Mouse (Mus musculus) urinary bladder, postnatal 25 days (tissue): Measurements from ENCODE around the gene 9330161L09Rik.

Experiments used
- DNase-seq: peaks from one replicate; pipeline ENCODE4 v3.0.0; 2022; ENCODE audit warnings: low spot score

Gene 9330161L09Rik

DNA sequence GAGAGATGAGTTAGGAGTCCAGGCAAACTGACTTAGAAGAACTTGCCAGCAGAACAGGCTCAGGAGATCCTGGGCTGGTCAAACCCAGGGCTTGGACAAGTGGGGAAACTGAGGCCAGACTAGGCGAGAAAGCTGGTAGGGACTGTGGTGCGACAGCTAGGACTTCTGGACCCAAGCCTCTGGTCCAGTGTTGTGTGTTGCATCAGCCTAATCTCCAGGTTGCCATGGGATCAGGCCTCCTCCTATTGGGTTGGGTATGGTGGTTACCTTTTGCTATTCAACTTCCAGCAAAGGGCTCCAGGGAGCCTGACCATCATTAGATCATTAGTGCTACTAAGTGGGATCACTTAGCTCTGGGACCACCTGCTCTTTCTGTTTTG lies 18.3 kb downstream of the 9330161L09Rik start:
- no peak for DNase-seq

DNA sequence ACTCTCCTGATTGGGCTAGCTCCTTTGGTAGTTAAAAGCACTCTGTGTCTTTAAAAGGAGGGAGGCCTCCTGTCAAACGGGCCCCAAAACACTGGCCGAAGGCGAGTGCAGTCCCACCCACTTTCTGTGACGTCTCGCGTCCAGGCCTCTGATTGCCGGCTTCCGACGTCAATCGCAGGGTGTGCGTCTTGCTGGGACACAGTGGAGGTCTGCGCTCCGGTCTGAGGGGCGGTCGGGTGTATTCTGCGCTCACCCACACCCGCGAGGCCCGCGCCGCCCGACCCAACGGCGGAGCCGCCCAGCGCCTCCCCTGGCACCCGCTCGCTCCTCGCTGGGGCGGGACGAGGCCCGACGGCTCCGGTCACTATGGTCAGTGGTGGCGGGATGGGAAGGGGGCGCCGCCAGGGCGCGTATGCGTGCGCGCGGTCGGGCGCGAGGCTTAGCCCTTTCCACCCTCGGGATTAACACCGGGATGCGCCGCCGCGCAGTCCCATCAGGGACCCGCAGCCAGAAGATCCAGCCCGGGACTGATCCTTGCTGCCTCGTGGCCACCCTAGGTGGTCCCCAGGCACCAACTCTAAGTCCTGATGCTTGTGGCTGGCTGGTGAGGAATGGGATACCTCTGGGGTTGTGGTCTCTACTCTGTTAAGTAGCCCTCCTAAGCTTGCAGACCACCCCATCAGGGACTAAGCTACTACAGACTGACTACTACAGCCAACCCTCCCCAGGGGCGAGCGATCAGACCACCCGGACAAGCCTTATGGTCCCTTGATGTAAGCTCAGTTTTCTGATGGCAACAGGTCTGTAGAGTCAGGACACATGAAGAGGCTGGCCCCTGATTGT lies 18.9 kb downstream of the 9330161L09Rik start, which contains the start of gene Otub2:
Otub2 (plus strand) TSS at position 178 of the 843 bp plus-strand sequence.
- DNase-seq: peak; percentile 91

DNA sequence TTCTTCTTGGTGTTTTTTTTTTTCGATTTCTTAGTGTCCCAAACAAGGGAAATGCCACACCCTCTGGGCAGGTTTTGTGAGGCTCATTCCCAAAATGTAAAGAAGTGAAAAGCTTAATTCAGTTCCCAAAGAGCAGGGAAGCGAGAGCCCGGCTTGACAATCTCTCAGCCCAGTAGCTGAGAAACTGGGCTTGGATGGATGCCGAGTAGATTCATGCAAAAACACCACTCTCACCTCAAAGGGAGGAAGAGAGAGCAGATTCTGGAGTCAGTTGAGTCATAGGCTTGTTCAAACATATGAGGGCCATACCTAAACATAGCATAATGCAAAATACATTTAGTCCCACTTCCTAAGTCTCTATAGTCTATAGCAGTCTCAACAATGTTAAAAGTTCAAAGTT lies 27.4 kb downstream of the 9330161L09Rik start:
- no peak for DNase-seq

DNA sequence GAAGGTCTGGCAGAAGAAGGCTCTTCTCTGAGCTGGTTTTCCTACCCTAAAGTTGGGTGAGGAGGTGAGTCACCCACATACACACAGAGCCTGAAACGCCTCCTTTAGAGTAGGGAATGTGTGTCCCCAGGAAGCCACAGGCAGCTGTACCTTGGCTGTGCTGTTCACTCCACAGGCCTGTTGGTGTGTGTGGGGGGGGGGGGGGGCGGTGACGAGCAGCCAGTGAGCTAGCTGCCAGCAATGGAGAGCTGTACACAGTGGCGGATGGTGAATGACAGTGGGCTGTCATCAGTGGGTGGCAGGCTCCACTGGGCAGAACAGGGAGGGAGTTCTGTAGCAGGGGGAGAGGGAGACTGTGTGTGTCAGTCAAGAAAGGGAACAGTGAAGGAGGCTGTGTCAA lies 30.8 kb downstream of the 9330161L09Rik start:
- DNase-seq: no peak

DNA sequence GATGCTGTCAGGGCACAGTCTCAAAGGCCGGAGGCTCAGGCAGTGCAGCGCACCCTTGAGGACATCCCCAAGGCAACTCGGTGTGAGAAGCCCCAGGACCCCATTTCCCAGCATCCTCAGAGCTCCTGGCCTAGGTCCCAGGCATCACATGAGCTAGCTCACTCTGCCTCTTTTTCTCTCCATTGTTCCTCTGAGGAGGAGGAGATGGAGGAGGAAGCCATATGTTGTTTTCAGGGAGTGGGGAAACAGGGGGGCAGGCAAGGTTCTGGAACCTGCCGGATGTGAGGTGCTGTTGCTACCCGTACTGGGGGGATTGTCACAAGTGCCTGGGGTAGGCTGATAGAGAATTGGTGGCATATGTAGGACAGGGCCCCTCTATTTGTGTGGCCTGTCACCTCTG lies 31.5 kb downstream of the 9330161L09Rik start:
- no peak for DNase-seq

DNA sequence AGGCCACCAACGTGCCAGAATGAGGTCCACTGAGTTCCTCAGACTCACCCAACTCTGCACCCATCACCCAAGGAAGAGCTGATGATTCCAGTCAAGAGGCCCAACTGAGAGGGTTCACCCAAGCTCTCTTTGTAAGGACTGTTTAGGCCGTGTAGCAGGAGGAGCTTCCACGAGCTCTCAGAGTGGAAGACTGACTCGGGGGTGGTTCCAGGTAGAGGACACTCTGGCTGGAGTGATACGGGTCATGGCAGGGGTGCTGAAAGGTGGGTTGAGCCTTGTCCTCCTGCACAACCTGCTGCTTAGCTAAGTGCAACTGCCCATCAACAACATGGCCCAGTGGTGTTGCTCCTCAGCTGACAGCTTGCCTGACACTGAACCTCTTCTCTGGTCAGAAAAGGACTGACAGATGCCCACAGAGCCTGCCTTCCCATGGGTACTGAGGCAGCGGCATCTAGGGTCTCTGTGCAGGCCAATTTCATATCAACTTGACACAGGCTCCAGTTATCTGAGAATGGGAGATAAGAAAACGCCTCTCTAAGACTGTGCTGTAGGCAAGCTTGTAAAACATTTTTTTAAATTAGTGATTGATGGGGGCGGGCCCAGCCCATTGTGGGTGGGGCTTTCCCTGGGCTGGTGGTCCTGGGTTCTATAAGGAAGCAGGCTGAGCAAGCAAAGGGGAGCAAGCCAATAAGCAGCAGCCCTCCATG lies 33.9 kb downstream of the 9330161L09Rik start:
- no peak for DNase-seq

DNA sequence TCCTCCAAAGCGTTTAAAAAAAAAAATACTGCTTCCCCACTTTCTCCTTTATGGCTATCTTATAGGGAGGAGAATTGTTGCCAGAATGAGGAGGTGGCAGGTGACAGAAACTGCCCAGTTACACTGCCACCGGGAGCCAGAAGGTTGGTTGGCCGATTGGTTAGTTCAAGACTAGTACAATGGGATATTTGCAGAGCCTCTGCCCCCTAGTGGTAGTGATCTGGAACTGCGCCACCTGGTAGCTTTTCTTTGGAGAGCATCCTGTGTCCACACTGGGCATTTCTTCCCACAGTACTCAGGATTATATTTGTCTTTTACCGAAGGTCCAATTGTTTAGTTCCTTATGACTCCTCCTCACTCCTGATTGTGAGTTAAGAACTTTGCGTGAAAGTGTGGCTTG lies 35.9 kb downstream of the 9330161L09Rik start:
- DNase-seq: peak; percentile 41

DNA sequence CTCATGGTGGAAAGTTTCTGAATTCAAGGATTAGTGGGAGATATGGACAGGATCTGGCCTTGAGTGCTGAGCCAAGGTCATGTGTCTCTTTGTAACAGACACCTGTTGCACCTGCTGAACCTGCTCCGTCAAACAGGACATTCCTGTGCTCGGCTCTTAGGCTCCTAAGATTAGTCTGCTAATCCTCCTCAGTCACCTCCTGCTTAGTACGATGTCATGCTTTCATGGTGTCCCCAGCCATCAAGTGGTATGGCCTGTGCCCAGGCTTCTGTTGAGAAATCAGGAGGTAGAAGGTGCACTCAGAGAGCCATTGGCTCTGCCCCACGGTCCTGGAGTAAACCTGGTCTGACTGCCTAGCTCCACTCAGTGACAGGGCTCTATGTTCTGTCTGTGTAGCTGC lies 36.8 kb downstream of the 9330161L09Rik start:
- no peak for DNase-seq

DNA sequence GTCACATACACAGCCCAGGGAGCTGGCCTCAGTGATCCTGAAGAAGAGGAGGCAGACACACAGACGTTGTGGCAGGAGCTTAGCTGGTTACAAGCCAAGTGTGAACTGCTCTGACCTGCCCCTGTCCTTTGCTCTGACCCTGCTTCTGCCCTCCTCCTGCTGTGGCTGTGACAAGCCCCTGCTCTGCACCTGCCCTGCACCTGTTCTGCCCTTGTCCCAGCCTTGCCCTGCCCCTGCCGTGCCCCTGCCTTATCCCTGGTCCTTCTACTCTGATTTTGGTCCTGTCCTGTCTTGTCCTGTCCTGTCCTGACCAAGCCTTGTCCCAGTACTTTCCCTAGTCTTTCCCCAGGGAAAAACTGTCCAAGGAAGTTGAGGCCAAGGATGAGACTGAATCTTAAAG lies 38.8 kb downstream of the 9330161L09Rik start:
- no peak for DNase-seq

DNA sequence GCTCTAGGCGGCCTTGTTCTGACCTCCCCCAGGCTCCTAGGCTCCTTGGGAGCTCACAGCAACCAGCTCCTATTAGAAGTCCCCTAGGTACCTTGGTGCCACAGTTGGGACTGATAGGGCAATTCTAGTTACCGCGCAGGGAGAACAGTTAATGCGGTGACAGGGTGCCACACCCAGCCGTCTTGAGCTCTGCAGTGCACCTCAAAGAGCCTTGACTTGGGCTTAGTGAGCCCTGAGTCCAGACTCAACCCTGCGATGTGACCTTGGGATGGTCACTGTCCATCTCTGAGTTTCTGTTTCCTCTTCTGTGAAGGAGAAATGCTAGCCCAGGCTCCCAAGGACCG lies 39.3 kb downstream of the 9330161L09Rik start:
- no peak for DNase-seq

DNA sequence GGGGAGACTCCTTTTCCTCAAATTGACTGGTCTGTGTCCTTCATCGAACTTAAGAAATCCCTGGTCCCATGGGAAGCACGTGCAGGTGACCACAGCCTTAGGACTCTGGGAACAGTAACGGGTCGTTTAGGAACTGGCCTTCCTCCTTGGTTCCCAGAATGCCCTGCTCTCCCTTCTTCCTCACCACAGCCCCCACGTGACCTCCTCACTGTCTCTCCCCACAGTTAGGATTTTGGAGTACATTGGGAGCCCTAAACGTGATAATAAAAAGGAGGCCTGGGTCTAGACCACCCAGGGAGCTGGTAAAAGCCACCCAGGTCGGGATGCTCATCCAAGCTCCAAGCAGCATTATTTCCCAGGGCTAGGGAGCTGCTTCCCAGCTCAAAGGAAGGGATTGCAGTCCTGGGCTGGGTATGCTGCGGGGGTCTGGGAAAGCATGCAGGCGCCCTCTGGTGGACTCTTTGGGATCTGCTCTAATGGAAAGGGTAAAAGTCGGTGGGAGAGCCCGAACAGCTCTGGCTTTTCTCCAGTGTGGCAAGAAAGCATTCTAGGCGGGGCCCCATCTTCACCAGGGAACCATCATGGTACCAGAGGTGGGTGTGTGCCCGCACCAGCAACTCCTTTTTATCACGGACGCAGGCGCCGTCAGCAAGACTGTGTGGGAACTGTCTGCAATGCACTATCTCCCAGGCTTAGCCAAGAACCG lies 39.8 kb downstream of the 9330161L09Rik start:
- DNase-seq: peak; percentile 64

DNA sequence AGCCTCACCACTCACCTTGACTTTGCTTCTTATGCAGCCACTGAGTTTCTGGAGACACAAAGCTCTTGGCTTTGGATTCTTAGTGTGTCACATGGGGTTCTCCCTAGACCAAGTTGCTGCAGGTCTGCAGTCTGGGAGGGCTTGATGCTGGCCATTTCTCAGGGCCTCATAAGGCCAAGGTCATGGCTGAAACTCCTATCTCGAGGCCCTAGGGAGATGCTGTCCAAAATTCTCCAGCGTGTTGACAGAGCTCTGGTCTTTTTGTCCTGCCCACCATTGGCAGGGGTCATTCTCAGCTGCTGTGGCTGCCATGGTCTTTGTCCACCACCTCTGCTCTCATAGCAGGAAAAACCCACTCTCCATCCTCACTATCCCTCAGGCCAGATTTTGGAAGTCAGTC lies 40.4 kb downstream of the 9330161L09Rik start:
- no peak for DNase-seq

DNA sequence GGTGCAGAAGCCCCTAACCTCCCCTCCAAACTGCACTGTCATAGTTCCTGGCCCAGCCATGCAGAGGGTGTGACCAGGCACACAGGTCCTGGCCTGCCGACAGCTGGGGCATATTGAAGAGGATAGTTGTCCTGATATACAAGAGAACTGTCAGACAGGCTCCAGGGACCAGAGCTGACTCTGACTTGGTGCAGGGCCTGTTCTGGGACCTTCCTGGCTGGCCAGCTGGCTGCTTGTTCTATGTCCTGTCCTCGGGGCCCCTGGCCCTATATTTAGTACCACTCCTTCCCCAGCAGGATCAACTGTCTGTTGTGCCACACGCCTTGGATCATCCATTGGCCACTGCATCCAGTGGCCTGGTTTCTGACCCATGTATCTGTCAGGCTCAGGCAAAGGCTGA lies 45.3 kb downstream of the 9330161L09Rik start:
- no peak for DNase-seq

DNA sequence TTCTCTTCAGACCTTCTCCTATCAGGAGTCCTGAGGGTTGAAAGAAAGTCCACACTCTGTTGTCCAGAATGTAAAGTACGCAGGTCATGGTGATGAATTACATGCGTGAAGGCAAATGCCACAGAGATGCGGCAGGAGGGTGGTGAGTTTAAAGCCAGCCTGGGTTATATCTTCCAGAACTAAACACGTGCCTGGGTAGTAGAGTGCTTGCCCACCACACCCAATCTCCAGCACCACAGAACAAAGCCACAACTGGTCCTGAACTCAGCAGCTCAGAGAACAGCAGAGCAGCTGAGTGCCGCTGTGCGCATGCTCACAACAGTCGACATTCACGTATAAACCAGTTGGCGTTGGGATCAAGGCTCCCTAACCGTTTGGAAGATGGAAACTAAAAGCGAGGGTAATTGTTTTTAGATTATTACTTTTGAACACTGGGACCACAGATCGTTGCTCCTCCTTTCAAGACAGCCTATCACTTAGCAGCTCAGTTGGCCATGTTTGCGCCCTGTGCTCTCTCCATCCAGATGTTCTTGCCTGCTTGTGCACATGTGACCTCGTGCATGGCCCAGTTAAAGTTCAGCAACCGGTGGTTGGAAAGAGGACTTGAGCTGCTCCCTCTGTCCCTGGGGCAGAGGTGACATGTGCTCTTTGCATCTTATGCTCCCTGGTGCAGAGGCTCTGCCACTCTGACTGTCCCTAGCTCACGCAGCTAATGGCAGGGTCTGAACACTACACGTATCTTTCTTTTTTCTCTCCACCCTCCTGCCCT lies 45.9 kb downstream of the 9330161L09Rik start:
- DNase-seq: no peak

DNA sequence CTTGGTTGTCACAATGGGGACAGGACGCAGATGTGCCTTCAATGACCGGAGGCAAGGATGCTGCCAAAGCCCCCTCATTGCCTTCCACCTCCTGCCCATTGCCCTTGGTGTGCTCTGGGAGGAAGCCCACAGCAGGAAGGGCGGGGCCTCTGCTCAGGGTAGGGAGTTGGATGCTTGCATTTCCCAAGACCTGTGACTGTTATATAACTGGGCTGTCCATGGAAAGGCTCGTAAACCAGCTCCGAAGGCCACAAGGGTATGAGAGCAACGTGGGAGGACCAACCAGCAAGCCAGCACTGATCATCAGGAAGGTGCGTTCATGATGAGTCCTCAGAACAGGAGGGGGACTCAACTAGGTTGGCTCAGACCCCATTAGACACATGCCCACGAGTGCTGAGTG lies 46.8 kb downstream of the 9330161L09Rik start:
- DNase-seq: no peak

DNA sequence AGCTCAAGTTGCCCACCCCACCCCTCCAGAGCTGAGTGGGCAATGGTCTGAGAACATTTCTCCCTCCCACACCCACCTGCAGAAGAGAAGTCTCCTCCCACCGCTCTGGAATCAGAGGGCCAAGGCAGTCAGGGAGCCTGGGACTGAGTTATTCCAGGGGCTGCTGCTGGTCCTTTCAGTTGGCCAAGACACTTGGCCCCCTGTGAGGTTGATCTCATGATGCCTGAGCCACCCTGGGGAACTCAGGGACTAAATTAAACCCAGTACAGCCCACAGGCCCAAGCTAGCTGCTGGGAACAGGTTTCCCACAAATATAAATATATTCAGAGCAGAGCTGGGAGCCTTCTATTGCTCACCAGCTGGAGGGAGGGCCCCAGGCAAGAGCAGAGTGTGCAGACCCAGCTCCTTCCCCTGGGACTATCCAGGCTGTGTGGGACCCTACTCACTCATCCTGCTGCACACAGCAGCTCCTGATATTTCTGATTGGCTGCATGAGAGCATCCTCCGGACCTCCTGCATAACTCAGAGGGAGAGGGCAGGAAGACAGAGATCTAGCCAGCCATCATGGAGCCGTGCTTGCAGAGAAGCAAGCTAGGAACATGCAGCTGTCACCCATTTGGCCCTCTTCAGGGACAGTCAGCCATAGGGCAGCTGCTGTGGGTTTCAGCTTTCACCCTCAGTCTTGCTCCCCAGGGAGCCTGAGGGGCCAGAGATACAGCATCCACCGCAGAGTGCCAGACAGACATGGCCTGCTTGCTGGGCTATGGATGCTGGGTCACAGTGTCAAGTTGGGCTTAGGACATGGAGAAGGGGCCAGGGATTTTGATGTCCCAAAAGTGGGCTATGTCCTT lies 48.4 kb downstream of the 9330161L09Rik start:
- no peak for DNase-seq

DNA sequence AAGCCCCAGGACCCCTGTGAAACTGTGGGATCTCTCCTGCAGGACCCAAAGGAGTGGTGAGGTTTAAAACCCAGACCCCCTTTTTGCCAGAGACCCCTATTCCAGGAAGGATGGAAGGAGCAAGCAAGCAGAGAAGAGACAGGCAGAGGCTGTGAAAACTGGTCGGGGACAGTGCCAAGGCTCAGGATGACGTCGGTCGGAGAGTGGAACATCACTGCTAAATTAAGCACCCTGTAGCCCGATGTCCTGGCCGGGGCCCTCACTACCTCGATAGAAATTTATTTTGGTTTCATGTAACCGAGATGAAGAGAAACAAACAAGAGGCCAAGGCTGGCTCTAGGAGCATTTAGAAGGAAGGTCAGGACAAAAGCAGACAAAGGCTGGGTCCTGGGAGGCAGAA lies 49.4 kb downstream of the 9330161L09Rik start:
- no peak for DNase-seq
